Mouse (Mus musculus) left cerebral cortex, adult 9 months (tissue): ENCODE measurements around the gene Rpl37a.

Experiments
- DNase-seq, 2 experiments: peaks; one replicate each; pipeline ENCODE4 v3.0.0; 2022; ENCODE audit warnings: low spot score in 2 of 2

Rpl37a gene

DNA sequence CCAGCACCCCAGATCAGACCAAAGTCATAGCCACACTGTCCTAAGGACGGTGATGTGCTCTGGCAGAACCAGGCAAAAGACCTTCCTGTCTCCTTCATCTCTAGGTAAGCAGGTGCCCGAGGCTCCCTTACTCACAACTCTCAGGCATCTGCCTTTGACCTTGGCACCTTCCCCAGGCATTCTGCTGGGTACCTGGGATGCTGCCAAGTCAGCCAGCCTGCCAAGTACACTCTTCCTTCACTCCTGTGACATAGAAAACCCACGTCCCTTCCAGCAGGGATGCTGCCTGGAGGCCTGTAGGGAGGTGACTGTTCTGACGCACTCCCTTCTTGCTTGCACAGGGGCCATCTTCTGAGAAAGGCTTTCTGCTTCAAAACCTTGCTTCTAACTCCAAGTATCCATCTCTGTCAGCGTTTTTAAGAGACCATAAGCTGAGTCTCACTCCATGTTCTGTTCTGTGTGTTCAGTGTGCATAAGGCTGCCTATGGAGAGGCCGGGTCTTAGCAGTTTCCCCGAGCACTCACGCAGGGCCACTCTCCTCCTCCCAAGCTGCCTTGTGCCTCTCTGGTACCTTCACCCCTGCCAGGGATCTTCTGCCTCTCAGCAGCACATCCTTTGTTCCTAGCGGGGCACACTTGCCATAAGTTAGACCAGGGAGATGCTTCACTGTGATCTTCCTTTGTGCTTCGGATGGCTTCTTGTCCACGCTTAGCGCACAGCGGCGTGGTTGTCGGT, 28.0 kb downstream of the Rpl37a start:
- no peak for DNase-seq

DNA sequence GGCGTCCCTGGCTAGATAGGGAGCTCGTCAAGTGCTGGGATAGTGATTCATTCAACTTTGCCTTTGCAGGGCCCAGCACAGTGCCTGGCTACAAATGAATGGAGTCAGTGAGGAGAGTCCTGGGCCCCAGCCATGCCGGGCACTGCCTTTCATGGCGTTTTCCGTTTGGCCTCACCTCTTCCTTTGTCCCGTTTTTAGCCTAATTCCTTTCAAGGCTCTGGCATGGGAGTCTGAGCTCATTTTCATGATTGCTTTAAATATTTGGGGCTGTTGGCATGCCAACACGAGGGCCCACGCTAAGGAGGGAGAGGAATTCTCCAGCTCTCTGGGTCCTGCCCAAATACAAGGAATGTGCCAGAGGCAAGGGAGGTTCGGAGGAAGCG, 28.6 kb downstream of the Rpl37a start:
- peak in 1 of 2 experiments; percentile 49 for DNase-seq

DNA sequence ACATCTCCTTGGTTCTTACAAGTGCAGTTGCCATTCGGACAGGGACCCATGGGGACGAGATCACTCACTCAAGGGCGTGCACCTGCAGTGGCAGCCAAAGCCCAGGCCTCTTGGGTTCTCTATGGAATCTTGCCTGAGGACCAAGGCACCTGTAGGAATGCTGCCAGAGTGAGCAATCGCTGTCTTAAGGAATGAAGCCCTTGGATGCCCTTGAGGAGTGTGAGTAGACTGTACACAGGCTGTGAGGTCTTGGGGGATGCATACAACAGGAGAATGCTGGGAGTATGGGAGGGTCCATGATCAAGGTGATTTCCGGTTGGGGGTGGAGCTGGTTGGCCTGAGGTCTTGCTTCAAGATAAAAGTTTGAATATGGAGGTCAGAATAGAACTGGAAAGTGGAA, 30.3 kb downstream of the Rpl37a start:
- no peak for DNase-seq

DNA sequence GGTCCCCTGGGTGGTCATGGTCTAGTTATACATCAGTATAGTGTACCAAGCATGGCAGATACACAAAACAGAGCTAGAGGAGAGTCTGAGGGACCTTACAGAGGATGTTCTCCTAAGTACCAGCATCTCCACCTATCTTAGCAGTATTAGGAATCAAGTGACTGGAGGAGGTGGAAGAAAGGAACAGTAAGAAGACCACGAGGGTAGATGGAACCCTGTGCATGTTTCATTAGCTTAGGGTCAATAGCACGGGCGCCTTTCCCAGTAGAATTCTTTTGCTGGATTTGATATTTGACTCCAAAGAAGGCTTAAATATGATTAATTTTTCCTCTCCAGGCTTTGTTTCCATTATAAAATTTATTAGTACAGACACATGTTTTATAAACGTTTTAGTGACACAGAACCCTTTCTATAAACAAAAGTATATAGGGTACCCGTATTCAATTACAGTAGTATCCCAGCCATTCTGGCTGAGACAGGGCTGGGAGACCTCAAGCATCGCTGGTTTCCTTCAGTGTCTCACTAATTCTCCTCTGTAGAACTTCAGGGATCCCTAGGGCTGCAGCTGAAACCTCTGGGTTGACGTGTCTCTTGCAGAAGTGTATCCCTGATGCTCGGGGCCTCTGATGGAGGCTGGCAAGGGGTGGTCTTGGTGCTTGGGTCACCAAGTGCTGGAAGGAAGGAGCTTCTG, 33.9 kb downstream of the Rpl37a start:
- DNase-seq = no peak

DNA sequence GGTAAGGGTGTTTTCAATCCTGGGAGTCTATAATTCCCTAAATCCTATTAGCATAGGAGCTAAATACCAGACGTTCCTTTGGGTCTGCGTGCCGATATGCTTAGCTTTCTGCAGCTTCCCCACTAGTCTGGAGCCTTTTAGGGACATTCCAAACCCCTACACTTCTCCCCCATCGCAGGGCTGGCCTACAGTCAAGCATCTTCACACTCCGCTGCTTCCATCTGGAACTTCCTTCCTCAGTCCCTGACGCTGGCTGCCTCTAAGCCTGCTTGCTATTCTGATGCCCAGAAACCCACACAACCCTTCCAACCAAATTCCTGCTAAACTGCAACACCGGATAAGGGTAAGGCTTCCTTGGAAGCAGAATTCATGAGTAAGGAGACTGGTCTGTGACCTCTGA, 35.3 kb downstream of the Rpl37a start:
- peak in 1 of 2 experiments; percentile 82 for DNase-seq

DNA sequence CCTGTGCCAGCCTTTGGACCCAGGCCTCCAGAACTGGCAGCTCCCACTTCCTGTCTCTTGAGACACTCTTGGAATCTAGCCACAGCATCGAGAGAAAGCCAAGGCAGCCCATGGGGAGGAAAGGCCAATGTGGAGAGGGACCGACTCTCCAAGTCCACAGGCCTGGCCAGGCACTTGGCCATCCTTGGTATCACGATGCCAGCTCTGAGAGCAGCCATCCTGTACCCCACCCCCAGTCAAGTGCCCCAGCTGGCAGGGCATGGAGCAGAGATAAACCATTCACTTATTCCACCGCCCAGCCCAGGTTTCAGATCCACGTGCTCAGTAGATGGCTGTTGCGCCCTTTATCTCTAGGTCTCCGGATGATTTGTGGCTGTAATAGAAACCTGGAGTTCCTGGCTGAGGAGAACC, 40.3 kb downstream of the Rpl37a start:
- DNase-seq = peak in 1 of 2 experiments; percentile 16

DNA sequence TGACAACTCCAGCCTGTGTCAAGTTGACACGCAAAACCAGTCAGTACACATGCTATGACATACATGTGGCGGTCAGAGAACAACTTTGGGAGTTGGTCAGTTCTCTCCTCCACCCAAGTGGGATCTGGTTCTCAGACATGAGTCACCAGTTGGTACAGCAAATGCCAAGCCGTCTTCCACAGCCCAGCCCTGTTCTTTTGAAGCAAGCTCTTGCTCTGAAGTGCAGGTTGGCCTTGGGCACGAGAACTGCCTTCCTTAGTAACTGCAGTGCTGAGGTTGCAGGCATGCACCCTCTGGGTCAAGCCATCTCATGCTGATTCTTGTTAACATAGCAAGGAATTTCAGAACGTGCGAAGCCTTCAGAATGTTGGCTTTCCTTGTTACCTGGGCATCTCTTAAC, 42.1 kb downstream of the Rpl37a start:
- no peak for DNase-seq

DNA sequence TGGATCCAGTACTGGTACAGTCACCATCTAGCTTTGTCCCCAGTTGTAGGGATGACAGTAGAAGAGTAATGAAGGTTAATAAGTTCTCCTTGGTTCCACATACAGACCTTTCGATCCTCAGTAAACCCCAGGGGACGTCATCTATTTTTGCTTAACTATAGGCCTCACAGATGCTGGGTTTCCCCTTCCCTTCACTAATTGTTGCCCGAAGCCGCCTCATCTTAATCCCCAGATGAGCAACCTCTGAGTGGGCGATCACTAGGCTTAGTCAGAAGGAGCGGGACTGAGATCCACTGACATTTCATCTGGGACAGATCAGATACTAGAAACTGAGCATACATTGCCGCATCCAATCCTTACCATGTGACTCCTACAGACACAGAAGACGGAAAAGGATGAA, 44.1 kb downstream of the Rpl37a start:
- DNase-seq = no peak

DNA sequence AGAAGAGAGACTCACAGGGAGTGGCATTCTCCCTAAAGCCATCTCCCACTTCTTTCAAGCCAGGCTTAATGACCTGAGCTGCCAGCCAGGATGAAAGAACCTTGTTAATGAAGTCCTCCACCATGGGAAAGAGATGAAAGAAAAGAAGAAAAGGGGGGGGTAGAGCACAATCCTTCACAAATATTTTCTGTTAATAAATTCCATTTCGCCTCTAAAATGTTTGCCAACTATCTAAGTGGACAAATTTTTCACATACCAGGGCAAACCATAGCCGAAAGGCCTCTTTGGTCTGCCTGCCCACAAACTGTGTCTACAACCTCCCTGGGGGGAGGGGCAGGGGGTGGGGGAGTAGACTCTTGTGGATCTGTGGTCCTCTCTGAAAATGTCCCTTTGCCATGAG, 44.7 kb downstream of the Rpl37a start:
- DNase-seq = no peak

DNA sequence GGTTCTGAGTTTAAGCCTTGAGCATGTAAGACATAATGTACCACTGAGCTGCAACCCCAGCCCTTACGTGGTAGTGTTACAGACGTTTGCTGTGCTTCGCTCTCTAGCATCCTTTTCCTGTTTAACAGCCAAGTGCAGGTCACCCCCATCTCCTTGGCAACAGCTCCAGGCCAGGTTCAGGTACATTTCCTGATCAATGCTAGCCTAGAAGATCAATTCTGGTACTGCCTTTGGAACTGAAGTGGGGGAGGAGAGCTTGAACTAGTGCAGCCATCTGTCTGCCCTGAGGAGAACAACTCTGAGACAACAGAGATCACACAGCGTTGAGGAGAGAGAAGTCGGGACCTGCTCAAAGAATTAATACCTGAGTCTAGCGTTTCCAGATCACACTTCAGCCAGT, 48.7 kb downstream of the Rpl37a start:
- DNase-seq = no peak
